Mouse (Mus musculus): Measurements from ENCODE around the gene Cenpt. TPM values are rescaled to one million over a fixed set of nuclear protein-coding genes. Genes with fewer than 3 reads are reported as not detected.

Gene Cenpt
- total RNA-seq, 2 experiments from 2014 or later, result 9.9 to 22.0 TPM

DNA sequence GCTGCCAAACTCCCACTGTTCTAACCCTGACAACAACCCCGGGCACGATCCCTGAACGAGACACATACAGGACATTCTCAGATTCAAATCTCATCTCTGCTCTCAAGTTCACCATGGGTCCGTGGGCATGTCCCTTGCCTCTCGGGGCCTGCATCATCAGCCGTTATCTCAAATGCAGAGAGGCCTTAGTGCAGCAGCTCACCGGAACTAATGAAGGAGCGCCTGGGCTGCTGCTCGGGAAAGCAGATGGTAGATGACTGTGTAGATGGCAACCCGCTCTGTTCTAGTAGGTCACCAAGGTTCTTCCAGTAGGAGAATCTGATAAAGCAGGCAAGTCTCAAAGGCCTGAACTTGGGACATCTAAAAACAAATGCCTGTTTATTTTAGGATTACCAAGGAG, 42.0 kb downstream of the Cenpt start:
- no peak for ATAC-seq (replicated peaks; ENCODE audit: poor library complexity, severe bottlenecking)

GRCm38 (mm10) chr8:105810245-105810786, 42.8 kb downstream of the Cenpt start:
- no peak; the same call in 1 of the 2 replicates for ATAC-seq (replicated peaks; ENCODE audit: poor library complexity, severe bottlenecking)

DNA sequence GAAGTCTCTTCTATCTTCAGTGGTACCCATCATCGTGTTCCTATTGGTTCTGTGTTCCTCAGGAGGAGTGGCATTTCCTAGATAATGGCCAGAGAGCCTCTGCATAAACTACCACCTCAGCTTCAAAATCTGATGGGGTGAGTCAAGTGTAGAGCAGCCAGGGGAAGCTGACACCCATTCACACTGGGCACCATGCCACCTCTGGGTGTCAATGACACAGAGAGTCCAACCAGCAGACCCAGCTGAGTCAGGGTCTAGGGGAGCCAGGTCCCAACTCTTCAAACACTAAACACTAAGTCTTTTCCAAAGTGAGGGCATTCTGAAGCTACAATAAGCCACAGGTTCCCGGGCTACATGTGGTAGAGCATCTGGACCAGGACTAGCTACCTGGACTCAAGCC, 44.6 kb downstream of the Cenpt start:
- no peak for ATAC-seq (replicated peaks; ENCODE audit: poor library complexity, severe bottlenecking)

GRCm38 (mm10) chr8:105807766-105808165, 45.3 kb downstream of the Cenpt start:
- no peak for ATAC-seq (replicated peaks; ENCODE audit: poor library complexity, severe bottlenecking)

DNA sequence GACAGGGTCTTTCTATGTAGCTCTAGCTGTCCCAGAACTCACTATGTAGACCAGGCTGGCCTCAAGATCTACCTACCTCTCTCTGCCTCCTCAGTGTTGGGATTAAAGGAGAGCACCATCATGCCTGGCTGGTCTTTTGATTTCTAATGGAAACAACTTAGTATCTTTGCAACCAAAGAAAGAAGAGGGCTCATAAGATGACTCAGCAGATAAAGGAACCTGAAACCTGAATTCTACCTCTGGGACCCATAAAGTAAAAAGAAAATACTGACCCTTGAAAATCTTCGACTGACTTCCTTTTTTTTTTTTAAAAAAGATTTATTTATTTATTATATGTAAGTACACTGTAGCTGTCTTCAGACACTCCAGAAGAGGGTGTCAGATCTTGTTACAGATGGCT, 47.1 kb downstream of the Cenpt start:
- no peak for ATAC-seq (replicated peaks; ENCODE audit: poor library complexity, severe bottlenecking)

DNA sequence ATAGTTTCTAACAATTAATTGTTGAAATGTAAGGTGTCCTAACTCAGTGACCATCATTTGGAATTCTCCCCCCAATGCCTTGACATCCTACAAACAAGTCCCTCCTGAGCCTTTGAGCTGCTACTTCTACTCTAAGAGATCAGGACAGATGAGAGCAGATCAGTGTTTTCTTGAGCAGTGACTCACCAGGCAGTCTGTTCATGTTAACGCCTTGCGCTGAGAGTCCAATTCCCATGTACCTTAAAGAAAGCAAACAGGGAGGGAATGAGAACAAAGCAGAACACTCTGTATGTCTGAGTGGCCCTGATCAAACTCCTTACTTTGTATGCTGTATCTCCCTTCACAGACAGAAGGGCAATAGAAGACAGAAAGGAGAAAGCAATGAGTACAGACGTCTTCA, 47.7 kb downstream of the Cenpt start:
- no peak for ATAC-seq (replicated peaks; ENCODE audit: poor library complexity, severe bottlenecking)

- no peak for ATAC-seq (replicated peaks; ENCODE audit: poor library complexity, severe bottlenecking)
Observed at GRCm38 (mm10) chr8:105804797-105805196, 48.3 kb downstream of the Cenpt start.

DNA sequence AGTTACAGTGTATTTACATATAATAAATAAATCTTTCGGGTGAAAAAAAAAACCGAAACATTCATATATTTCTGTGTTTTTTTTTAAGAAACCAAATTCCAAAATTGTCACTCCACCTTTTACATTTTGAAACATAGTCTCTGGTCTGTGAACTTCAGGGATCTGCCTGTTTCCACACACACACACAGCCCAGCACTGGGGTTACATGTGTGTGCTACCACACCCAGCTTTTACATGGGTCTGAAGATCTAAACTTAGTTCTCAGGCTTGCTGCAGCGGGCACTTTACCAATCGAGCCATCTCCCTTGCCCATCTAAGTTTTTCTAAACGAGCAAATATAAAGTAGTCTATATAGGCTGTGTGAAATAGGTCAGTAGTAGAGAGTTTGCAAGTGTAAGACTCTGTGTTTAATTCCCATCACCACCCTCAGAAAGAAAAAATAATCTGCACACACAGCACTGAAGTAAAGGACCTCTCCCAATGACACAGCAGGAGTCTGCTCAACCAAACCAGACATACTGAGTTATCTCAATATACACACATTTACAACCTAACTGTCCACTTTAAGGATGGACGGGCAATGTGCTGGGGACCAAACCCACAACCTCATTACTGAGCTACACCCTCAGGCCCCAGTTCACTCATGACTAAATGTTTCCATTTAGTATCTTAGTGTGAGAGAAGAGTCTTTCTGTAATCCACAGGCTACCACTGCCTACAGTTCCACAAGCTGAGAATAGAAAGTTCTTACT, 51.7 kb downstream of the Cenpt start:
- no peak for ATAC-seq (replicated peaks; ENCODE audit: poor library complexity, severe bottlenecking)

GRCm38 (mm10) chr8:105799091-105799812, 53.8 kb downstream of the Cenpt start:
- no peak for ATAC-seq (replicated peaks; ENCODE audit: poor library complexity, severe bottlenecking)

DNA sequence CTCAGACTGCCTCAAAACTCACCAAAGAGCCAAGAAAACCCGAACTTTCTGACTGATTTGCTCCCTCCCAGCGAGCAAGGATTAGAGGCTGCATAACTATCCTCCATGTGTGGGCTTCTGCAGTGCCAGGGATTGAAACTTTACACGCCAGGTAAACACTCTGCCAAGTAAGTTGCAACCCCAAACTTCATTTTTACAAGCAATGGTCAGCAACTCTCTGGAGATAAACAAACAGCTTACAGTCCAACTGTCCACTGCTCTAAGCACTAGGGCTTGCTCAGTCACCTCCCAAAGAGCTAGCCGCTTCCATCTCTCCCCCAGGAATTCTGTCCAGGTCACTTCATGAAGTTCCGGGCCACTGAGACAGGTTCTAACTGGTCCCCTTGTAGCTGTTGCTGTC, 54.7 kb downstream of the Cenpt start:
- no peak for ATAC-seq (replicated peaks; ENCODE audit: poor library complexity, severe bottlenecking)

- no peak for ATAC-seq (replicated peaks; ENCODE audit: poor library complexity, severe bottlenecking)
Observed at GRCm38 (mm10) chr8:105795785-105796184, 57.3 kb downstream of the Cenpt start.

Other genes with a start within 250 kb of the Cenpt start
- 55.3 and 92.8 TPM in 2 replicates for gene Ripor1, start 248.0 kb downstream of the Cenpt start, total RNA-seq (2014; fragmentation: Nextera tagmentation)
- 5.4 and 10.1 TPM in 2 replicates for gene Ripor1, start 248.0 kb downstream of the Cenpt start, total RNA-seq (2017)
- 104 and 105 TPM in 2 replicates for gene Ctcf, start 216.7 kb downstream of the Cenpt start, total RNA-seq (2014; fragmentation: Nextera tagmentation)
- gene Ctcf, start 216.7 kb downstream of the Cenpt start, total RNA-seq (2017), result 84.1 and 107 TPM in 2 replicates
- not detected in 2 replicates for gene Agrp, start 215.9 kb downstream of the Cenpt start, total RNA-seq (2014; fragmentation: Nextera tagmentation)
- not detected in 2 replicates for gene Agrp, start 215.9 kb downstream of the Cenpt start, total RNA-seq (2017)
- 3.4 and 6.3 TPM in 2 replicates for gene Carmil2, start 167.0 kb downstream of the Cenpt start, total RNA-seq (2014; fragmentation: Nextera tagmentation)
- 0.86 and 2.1 TPM in 2 replicates for gene Carmil2, start 167.0 kb downstream of the Cenpt start, total RNA-seq (2017)
- gene Acd, start 152.2 kb downstream of the Cenpt start, total RNA-seq (2014; fragmentation: Nextera tagmentation), result 52.2 and 56.5 TPM in 2 replicates
- 22.4 and 33.3 TPM in 2 replicates for gene Acd, start 152.2 kb downstream of the Cenpt start, total RNA-seq (2017)
- 7.0 and 13.9 TPM in 2 replicates for gene Pard6a, start 152.1 kb downstream of the Cenpt start, total RNA-seq (2014; fragmentation: Nextera tagmentation)
- gene Pard6a, start 152.1 kb downstream of the Cenpt start, total RNA-seq (2017), result 5.9 and 13.3 TPM in 2 replicates
- not detected in 2 replicates for gene 4933405L10Rik, start 145.6 kb downstream of the Cenpt start, total RNA-seq (2014; fragmentation: Nextera tagmentation)
- not detected in 2 replicates for gene 4933405L10Rik, start 145.6 kb downstream of the Cenpt start, total RNA-seq (2017)
- 20.0 and 35.2 TPM in 2 replicates for gene Enkd1, start 145.1 kb downstream of the Cenpt start, total RNA-seq (2014; fragmentation: Nextera tagmentation)
- gene Enkd1, start 145.1 kb downstream of the Cenpt start, total RNA-seq (2017), result 14.5 and 16.2 TPM in 2 replicates
- gene Gfod2, start 94.6 kb downstream of the Cenpt start, total RNA-seq (2014; fragmentation: Nextera tagmentation), result 1.7 TPM in 1 of 2 replicates, not detected in the other
- 3.4 and 4.6 TPM in 2 replicates for gene Gfod2, start 94.6 kb downstream of the Cenpt start, total RNA-seq (2017)
- 12.9 and 16.7 TPM in 2 replicates for gene Ranbp10, start 25.9 kb downstream of the Cenpt start, total RNA-seq (2014; fragmentation: Nextera tagmentation)
- 7.2 and 8.3 TPM in 2 replicates for gene Ranbp10, start 25.9 kb downstream of the Cenpt start, total RNA-seq (2017)
- gene Tsnaxip1, start 25.5 kb downstream of the Cenpt start, total RNA-seq (2014; fragmentation: Nextera tagmentation), result not detected in 2 replicates
- gene Tsnaxip1, start 25.5 kb downstream of the Cenpt start, total RNA-seq (2017), result not detected in 2 replicates
- 20.4 and 30.1 TPM in 2 replicates for gene Thap11, start 1.9 kb upstream of the Cenpt start, total RNA-seq (2014; fragmentation: Nextera tagmentation)
- 29.9 and 36.8 TPM in 2 replicates for gene Thap11, start 1.9 kb upstream of the Cenpt start, total RNA-seq (2017)
- gene Nutf2, start 7.3 kb upstream of the Cenpt start, total RNA-seq (2014; fragmentation: Nextera tagmentation), result 158 and 185 TPM in 2 replicates
- gene Nutf2, start 7.3 kb upstream of the Cenpt start, total RNA-seq (2017), result 59.3 and 120 TPM in 2 replicates
- 26.7 and 29.3 TPM in 2 replicates for gene Edc4, start 27.6 kb upstream of the Cenpt start, total RNA-seq (2014; fragmentation: Nextera tagmentation)
- gene Edc4, start 27.6 kb upstream of the Cenpt start, total RNA-seq (2017), result 26.4 and 42.3 TPM in 2 replicates
- gene Nrn1l, start 40.3 kb upstream of the Cenpt start, total RNA-seq (2014; fragmentation: Nextera tagmentation), result 0.90 TPM in 1 of 2 replicates, not detected in the other
- not detected in 2 replicates for gene Nrn1l, start 40.3 kb upstream of the Cenpt start, total RNA-seq (2017)
- gene Pskh1, start 47.2 kb upstream of the Cenpt start, total RNA-seq (2014; fragmentation: Nextera tagmentation), result 18.0 and 28.1 TPM in 2 replicates
- 19.7 and 20.6 TPM in 2 replicates for gene Pskh1, start 47.2 kb upstream of the Cenpt start, total RNA-seq (2017)
- 2.9 and 5.5 TPM in 2 replicates for gene Ctrl, start 80.6 kb upstream of the Cenpt start, total RNA-seq (2014; fragmentation: Nextera tagmentation)
- 2.7 TPM in 1 of 2 replicates, not detected in the other for gene Ctrl, start 80.6 kb upstream of the Cenpt start, total RNA-seq (2017)
- 176 and 220 TPM in 2 replicates for gene Psmb10, start 85.2 kb upstream of the Cenpt start, total RNA-seq (2014; fragmentation: Nextera tagmentation)
- 71.7 and 92.7 TPM in 2 replicates for gene Psmb10, start 85.2 kb upstream of the Cenpt start, total RNA-seq (2017)
- not detected in 2 replicates for gene Lcat, start 90.1 kb upstream of the Cenpt start, total RNA-seq (2014; fragmentation: Nextera tagmentation)
- gene Lcat, start 90.1 kb upstream of the Cenpt start, total RNA-seq (2017), result not detected in 2 replicates
- gene Slc12a4, start 112.8 kb upstream of the Cenpt start, total RNA-seq (2014; fragmentation: Nextera tagmentation), result 4.7 and 7.8 TPM in 2 replicates
- 1.6 and 6.8 TPM in 2 replicates for gene Slc12a4, start 112.8 kb upstream of the Cenpt start, total RNA-seq (2017)
- gene Dpep3, start 126.2 kb upstream of the Cenpt start, total RNA-seq (2014; fragmentation: Nextera tagmentation), result not detected in 2 replicates
- not detected in 2 replicates for gene Dpep3, start 126.2 kb upstream of the Cenpt start, total RNA-seq (2017)
- gene Dus2, start 138.1 kb upstream of the Cenpt start, total RNA-seq (2014; fragmentation: Nextera tagmentation), result 8.3 and 9.6 TPM in 2 replicates
- 10.8 and 20.1 TPM in 2 replicates for gene Dus2, start 138.1 kb upstream of the Cenpt start, total RNA-seq (2017)
- gene Dpep2nb, start 152.7 kb upstream of the Cenpt start, total RNA-seq (2014; fragmentation: Nextera tagmentation), result not detected in 2 replicates
- gene Dpep2nb, start 152.7 kb upstream of the Cenpt start, total RNA-seq (2017), result 0.39 TPM in 1 of 2 replicates, not detected in the other
- gene Ddx28, start 158.6 kb upstream of the Cenpt start, total RNA-seq (2014; fragmentation: Nextera tagmentation), result 5.6 and 11.6 TPM in 2 replicates
- gene Ddx28, start 158.6 kb upstream of the Cenpt start, total RNA-seq (2017), result 15.1 and 20.2 TPM in 2 replicates
- 74.1 and 86.3 TPM in 2 replicates for gene Nfatc3, start 205.6 kb upstream of the Cenpt start, total RNA-seq (2014; fragmentation: Nextera tagmentation)
- gene Nfatc3, start 205.6 kb upstream of the Cenpt start, total RNA-seq (2017), result 31.7 and 32.7 TPM in 2 replicates

All from granulocyte monocyte progenitor cell, adult 5-6 weeks (primary cell).